Mouse (Mus musculus) adrenal gland, postnatal 10 days (tissue): ENCODE measurements at regions not wholly inside any gene's neighbourhood (a gene's known extent, or its start where the extent isn't known, plus 50 kb on each side); places are given as distances from the start of the nearest gene placed in this dataset.

Experiments used
- DNase-seq: peaks from one replicate; pipeline ENCODE4 v3.0.0; 2021; ENCODE audit warnings: mixed read lengths

- DNase-seq = no peak
Measured at GRCm38 (mm10) chr5:119400223-119400935, 270.1 kb upstream of the Tbx3 start.

GRCm38 (mm10) chr5:119401915-119402314 is 268.6 kb upstream of the Tbx3 start:
- no peak for DNase-seq

- no peak for DNase-seq
Measured at GRCm38 (mm10) chr5:119402651-119403050, 267.8 kb upstream of the Tbx3 start.

- DNase-seq = no peak
Measured at GRCm38 (mm10) chr5:119410966-119411365, 259.5 kb upstream of the Tbx3 start.

GRCm38 (mm10) chr5:119415835-119416234 is 254.6 kb upstream of the Tbx3 start:
- no peak for DNase-seq

GRCm38 (mm10) chr5:119418486-119418885 is 252.0 kb upstream of the Tbx3 start:
- DNase-seq = no peak

- peak; percentile 38 for DNase-seq
Measured at GRCm38 (mm10) chr5:119427511-119428019, 242.9 kb upstream of the Tbx3 start.

- no peak for DNase-seq
Measured at GRCm38 (mm10) chr5:119431271-119431756, 239.2 kb upstream of the Tbx3 start.

- no peak for DNase-seq
Measured at GRCm38 (mm10) chr5:119434572-119434971, 235.9 kb upstream of the Tbx3 start.

GRCm38 (mm10) chr5:119448494-119448893 is 222.0 kb upstream of the Tbx3 start:
- no peak for DNase-seq

- DNase-seq = peak; percentile 70
Measured at GRCm38 (mm10) chr5:119449166-119449565, 221.3 kb upstream of the Tbx3 start.

GRCm38 (mm10) chr5:119459751-119460150 is 210.7 kb upstream of the Tbx3 start:
- DNase-seq = no peak

GRCm38 (mm10) chr5:119462659-119463530 is 207.6 kb upstream of the Tbx3 start:
- DNase-seq = no peak

GRCm38 (mm10) chr5:119464553-119464952 is 205.9 kb upstream of the Tbx3 start:
- no peak for DNase-seq

GRCm38 (mm10) chr5:119467346-119468085 is 203.0 kb upstream of the Tbx3 start:
- DNase-seq = peak; percentile 58

GRCm38 (mm10) chr5:119477926-119478325 is 192.5 kb upstream of the Tbx3 start:
- DNase-seq = no peak

- DNase-seq = no peak
Measured at GRCm38 (mm10) chr5:119478331-119478730, 192.1 kb upstream of the Tbx3 start.

- no peak for DNase-seq
Measured at GRCm38 (mm10) chr5:119480191-119481190, 190.0 kb upstream of the Tbx3 start.

- DNase-seq = peak; percentile 52
Measured at GRCm38 (mm10) chr5:119483706-119484105, 186.8 kb upstream of the Tbx3 start.

- DNase-seq = no peak
Measured at GRCm38 (mm10) chr5:119486196-119486595, 184.3 kb upstream of the Tbx3 start.

GRCm38 (mm10) chr5:119487184-119487583 is 183.3 kb upstream of the Tbx3 start:
- peak; percentile 10 for DNase-seq
